Mouse (Mus musculus) c-Kit-positive CD71-positive TER-119-negative erythroid progenitor cells, embryonic 14.5 days (primary cell): ENCODE data around the gene Map1a.

ENCODE experiments used
- DNase-seq: peaks from one replicate; pipeline ENCODE4 v3.0.0-alpha.2; 2013; ENCODE audit warnings: low read depth

Map1a gene

GRCm38 (mm10) chr2:121316278-121316677 lies 26.9 kb downstream of the Map1a start:
- DNase-seq: no peak

DNA sequence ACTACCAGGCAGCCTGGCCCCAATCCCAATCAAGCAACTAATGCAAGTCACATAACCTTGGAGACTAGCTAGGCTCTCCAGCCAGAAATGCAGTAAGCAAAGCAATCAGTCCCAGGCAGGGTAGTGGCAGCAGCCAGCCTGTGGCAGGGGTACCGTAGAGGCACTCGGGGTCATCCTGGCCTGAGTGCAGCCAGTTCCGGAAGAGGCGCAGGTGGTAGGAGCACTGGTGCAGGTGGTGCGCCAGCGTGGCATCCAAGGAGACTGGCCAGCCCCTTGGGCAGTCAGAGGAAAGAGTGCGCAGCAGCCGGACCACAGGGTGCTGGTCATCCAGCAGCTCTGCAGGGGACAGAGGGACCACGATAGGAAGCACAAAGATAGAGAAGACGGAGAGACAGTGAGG lies 33.6 kb downstream of the Map1a start:
- DNase-seq: no peak

GRCm38 (mm10) chr2:121323693-121324470 lies 34.5 kb downstream of the Map1a start:
- no peak for DNase-seq

DNA sequence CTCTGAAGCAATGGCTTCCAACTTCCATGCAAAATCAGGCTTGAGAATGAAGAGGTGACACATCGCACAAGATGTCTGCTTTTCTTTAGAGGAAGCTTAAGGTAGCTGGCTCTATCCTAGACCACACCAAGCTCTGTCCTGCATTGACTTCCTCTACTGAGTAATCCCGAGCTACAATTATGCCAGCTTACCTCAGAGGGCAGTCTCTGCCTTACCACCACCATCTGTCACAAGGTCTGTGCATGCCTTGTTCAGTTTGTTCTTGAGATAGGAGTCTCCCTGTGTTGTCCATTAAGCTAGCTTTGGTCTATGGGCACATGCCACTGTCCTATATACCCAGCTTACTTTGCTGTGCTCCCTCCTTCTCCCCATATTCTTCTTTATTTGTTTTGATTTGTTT lies 40.1 kb downstream of the Map1a start:
- no peak for DNase-seq

GRCm38 (mm10) chr2:121339057-121339456 lies 49.7 kb downstream of the Map1a start:
- peak; percentile 13 for DNase-seq

GRCm38 (mm10) chr2:121353156-121353555 lies 63.8 kb downstream of the Map1a start:
- DNase-seq: no peak

DNA sequence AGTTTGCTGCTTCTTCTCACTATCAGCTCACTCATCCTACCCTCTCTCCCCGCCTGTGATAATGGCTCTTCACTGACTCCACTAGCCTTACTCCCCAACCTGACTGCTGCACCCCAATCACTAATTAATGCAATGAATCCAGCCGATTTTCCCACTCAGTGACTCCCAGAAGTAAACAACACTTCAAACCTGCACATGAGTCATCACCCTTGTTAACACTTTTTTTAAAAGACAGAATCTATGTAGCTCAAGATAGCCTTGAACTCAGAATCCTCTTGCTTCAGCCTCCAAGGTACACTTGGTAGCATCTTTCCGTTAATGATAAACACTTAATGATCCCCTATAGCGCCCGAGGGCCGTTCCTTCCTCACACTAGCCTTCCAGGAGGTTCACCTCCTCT lies 65.0 kb downstream of the Map1a start:
- peak; percentile 10 for DNase-seq

DNA sequence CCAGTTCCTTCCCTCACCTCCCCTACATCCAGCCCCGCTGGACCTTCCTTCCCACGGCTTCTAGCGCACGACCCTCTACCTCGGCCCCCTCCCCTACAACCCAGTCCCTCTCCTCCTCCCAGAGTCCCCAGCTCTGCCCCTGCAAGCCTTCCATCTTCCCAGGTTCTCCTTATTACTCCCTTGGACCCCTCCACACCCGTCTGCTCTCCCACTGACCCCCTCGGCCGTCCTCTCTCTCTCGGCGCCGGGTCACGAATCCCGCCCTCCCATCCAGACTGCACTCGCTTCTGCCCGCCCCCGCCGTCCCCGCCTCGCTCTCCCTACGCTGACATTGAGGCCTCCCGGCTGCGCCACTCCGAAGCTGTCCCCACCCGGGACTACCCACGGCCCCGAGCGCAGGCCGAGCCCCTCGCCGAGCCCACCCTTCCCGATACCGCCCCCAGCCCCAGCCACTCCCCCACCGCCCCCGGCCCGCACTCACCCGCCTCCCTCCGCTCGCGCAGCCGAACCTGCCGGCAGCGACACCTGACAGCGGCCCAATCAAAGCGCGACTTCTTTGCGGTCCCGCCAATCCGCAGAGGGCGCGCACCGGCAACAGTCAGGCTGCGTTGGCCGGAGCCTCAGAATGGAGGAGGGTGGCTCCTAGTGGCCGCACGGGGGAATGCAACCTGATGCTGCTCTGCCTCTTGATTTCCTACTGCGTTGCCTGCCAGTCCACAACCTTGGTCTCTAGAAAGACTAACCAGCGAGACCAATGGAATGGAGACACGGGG lies 65.6 kb downstream of the Map1a start, which contains the start of gene Ppip5k1:
Ppip5k1 (minus strand) TSS at position 577 of the 773 bp plus-strand sequence.
- DNase-seq: peak; percentile 90

- no peak for DNase-seq
These were observed 68.1 kb downstream of the Map1a start, which contains the start of gene Ckmt1 for GRCm38 (mm10) chr2:121357494-121357893. TSS of gene Ckmt1 (plus strand) at chr2:121357714.

GRCm38 (mm10) chr2:121357961-121358360 lies 68.6 kb downstream of the Map1a start:
- no peak for DNase-seq

- DNase-seq: peak; percentile 11
These were observed 69.0 kb downstream of the Map1a start for GRCm38 (mm10) chr2:121358381-121358780.

DNA sequence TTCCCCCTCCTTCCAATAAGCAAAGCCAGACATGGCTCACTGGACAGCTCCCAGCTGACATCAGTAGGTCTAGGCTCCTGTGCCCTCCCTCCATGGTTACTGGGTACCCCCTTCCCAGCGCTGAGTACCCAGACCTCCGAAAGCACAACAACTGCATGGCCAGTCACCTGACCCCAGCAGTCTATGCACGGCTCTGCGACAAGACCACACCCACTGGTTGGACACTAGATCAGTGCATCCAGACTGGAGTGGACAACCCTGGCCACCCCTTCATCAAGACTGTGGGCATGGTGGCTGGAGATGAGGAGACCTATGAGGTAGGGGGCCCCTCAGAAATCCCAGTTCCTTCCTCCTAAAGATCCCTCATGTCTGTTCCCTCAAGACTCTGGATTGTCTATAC lies 70.1 kb downstream of the Map1a start:
- DNase-seq: no peak
